Mouse (Mus musculus): ENCODE measurements at regions not wholly inside any gene's neighbourhood (a gene's known extent, or its start where the extent isn't known, plus 50 kb on each side); places are given as distances from the start of the nearest gene placed in this dataset.

- H3K4me3 ChIP-seq: no peak overlapping the region
- no peak overlapping the region for H3K4me2 ChIP-seq (replicated peaks)
- H3K27me3 ChIP-seq: no peaks in the 10 kb centered on the region
- no peaks in the 10 kb centered on the region for H3K36me3 ChIP-seq
- WGBS: 79% methylated on average over 2 of the region's 2 CpGs
- no peaks in the 10 kb centered on the region for H3K9me3 ChIP-seq
- no peak overlapping the region for H3K27ac ChIP-seq
- H3K9ac ChIP-seq: no peak overlapping the region
- ATAC-seq (ENCODE audit: low FRiP score, low read depth): no peak
- no peaks in the 10 kb centered on the region for H3K4me1 ChIP-seq
Observed at GRCm38 (mm10) chr14:97170841-97171240, 651.9 kb upstream of the Klhl1 start.

- Histone ChIP-seq H3K9ac (no peak overlapping the region), H3K36me3 (no peaks in the 10 kb centered on the region), H3K4me1 (no peaks in the 10 kb centered on the region), H3K4me3 (no peak overlapping the region), H3K27ac (no peak overlapping the region), H3K9me3 (no peaks in the 10 kb centered on the region), H3K4me2 (replicated peaks) (no peak overlapping the region), H3K27me3 (no peaks in the 10 kb centered on the region)
- ATAC-seq (ENCODE audit: low FRiP score, low read depth): no peak
- WGBS: 93% methylated on average over 2 of the region's 2 CpGs
Observed at GRCm38 (mm10) chr14:97165793-97166192, 646.9 kb upstream of the Klhl1 start.

GRCm38 (mm10) chr14:97148997-97149653, 630.2 kb upstream of the Klhl1 start:
- Histone ChIP-seq H3K9me3 (0 out of 2 replicates have a peak, but pooled peaks cover 5% of the 10 kb centered on the region), H3K27me3 (no peaks in the 10 kb centered on the region), H3K27ac (no peak overlapping the region), H3K36me3 (no peaks in the 10 kb centered on the region), H3K4me2 (replicated peaks) (no peak overlapping the region), H3K4me1 (no peaks in the 10 kb centered on the region), H3K9ac (no peak overlapping the region), H3K4me3 (no peak overlapping the region)
- WGBS: 67% methylated on average over 9 of the region's 9 CpGs
- peak; percentile 85 for ATAC-seq (ENCODE audit: low FRiP score, low read depth)

GRCm38 (mm10) chr14:97115918-97116635, 597.2 kb upstream of the Klhl1 start:
- WGBS: 43% methylated on average over 8 of the region's 8 CpGs
- no peaks in the 10 kb centered on the region for H3K27me3 ChIP-seq
- ATAC-seq (ENCODE audit: low FRiP score, low read depth): peak; percentile 89
- no peak overlapping the region for H3K4me3 ChIP-seq
- H3K36me3 ChIP-seq: no peaks in the 10 kb centered on the region
- H3K9ac ChIP-seq: no peak overlapping the region
- H3K9me3 ChIP-seq: no peaks in the 10 kb centered on the region
- H3K27ac ChIP-seq: no peak overlapping the region
- peaks cover 5% of the 10 kb centered on the region; the same call in 1 of the 2 replicates for H3K4me1 ChIP-seq
- no peak overlapping the region for H3K4me2 ChIP-seq (replicated peaks)

- H3K27ac ChIP-seq: no peak overlapping the region
- H3K36me3 ChIP-seq: no peaks in the 10 kb centered on the region
- no peaks in the 10 kb centered on the region for H3K4me1 ChIP-seq
- WGBS: 28% methylated on average over 4 of the region's 4 CpGs
- H3K9me3 ChIP-seq: no peaks in the 10 kb centered on the region
- no peak overlapping the region for H3K4me3 ChIP-seq
- no peaks in the 10 kb centered on the region for H3K27me3 ChIP-seq
- H3K4me2 ChIP-seq (replicated peaks): no peak overlapping the region
- no peak for ATAC-seq (ENCODE audit: low FRiP score, low read depth)
- H3K9ac ChIP-seq: no peak overlapping the region
Observed at GRCm38 (mm10) chr14:97101090-97101675, 582.3 kb upstream of the Klhl1 start.

GRCm38 (mm10) chr14:97093389-97093788, 574.5 kb upstream of the Klhl1 start:
- ATAC-seq (ENCODE audit: low FRiP score, low read depth): no peak
- H3K9ac ChIP-seq: no peak overlapping the region
- WGBS: 91% methylated on average over 7 of the region's 7 CpGs

GRCm38 (mm10) chr14:97088863-97089262, 570.0 kb upstream of the Klhl1 start:
- Histone ChIP-seq H3K4me1 (no peaks in the 10 kb centered on the region), H3K4me2 (replicated peaks) (no peak overlapping the region), H3K27me3 (no peaks in the 10 kb centered on the region), H3K9me3 (no peaks in the 10 kb centered on the region), H3K4me3 (no peak overlapping the region), H3K9ac (no peak overlapping the region), H3K36me3 (no peaks in the 10 kb centered on the region), H3K27ac (no peak overlapping the region)
- ATAC-seq (ENCODE audit: low FRiP score, low read depth): no peak
- WGBS: 87% methylated on average over 4 of the region's 4 CpGs

More at GRCm38 (mm10) chr14:97093389-97093788, 574.5 kb upstream of the Klhl1 start:
- no peak overlapping the region for H3K4me2 ChIP-seq (replicated peaks)
- H3K36me3 ChIP-seq: no peaks in the 10 kb centered on the region
- no peaks in the 10 kb centered on the region for H3K4me1 ChIP-seq
- H3K27me3 ChIP-seq: no peaks in the 10 kb centered on the region
- H3K4me3 ChIP-seq: no peak overlapping the region
- no peaks in the 10 kb centered on the region for H3K9me3 ChIP-seq
- H3K27ac ChIP-seq: no peak overlapping the region

- no peaks in the 10 kb centered on the region for H3K9me3 ChIP-seq
- no peaks in the 10 kb centered on the region for H3K27me3 ChIP-seq
- no peak for ATAC-seq (ENCODE audit: low FRiP score, low read depth)
- H3K36me3 ChIP-seq: no peaks in the 10 kb centered on the region
- H3K4me2 ChIP-seq (replicated peaks): no peak overlapping the region
- 61% methylated on average over 2 of the region's 2 CpGs for WGBS
- no peak overlapping the region for H3K9ac ChIP-seq
- no peak overlapping the region for H3K4me3 ChIP-seq
- no peaks in the 10 kb centered on the region for H3K4me1 ChIP-seq
- H3K27ac ChIP-seq: no peak overlapping the region
Observed at GRCm38 (mm10) chr14:97087346-97087745, 568.4 kb upstream of the Klhl1 start.

GRCm38 (mm10) chr14:97086363-97087309, 567.7 kb upstream of the Klhl1 start:
- H3K27ac ChIP-seq: no peak overlapping the region
- peak; percentile 59; the same call in 1 of the 2 replicates for ATAC-seq (ENCODE audit: low FRiP score, low read depth)
- H3K9ac ChIP-seq: no peak overlapping the region
- no peaks in the 10 kb centered on the region for H3K4me1 ChIP-seq
- no peak overlapping the region for H3K4me2 ChIP-seq (replicated peaks)
- no peak overlapping the region for H3K4me3 ChIP-seq
- H3K9me3 ChIP-seq: no peaks in the 10 kb centered on the region
- no peaks in the 10 kb centered on the region for H3K27me3 ChIP-seq
- H3K36me3 ChIP-seq: no peaks in the 10 kb centered on the region
- 19% methylated on average over 5 of the region's 5 CpGs for WGBS

GRCm38 (mm10) chr14:97074808-97075207, 555.9 kb upstream of the Klhl1 start:
- Histone ChIP-seq H3K27ac (no peak overlapping the region), H3K4me1 (no peaks in the 10 kb centered on the region), H3K36me3 (no peaks in the 10 kb centered on the region), H3K27me3 (no peaks in the 10 kb centered on the region), H3K9ac (no peak overlapping the region), H3K4me2 (replicated peaks) (no peak overlapping the region), H3K9me3 (no peaks in the 10 kb centered on the region), H3K4me3 (no peak overlapping the region)
- WGBS: 87% methylated on average over 3 of the region's 3 CpGs
- no peak for ATAC-seq (ENCODE audit: low FRiP score, low read depth)

GRCm38 (mm10) chr14:97068770-97069169, 549.9 kb upstream of the Klhl1 start:
- Histone ChIP-seq H3K9me3 (no peaks in the 10 kb centered on the region), H3K27me3 (no peaks in the 10 kb centered on the region), H3K36me3 (no peaks in the 10 kb centered on the region), H3K9ac (no peak overlapping the region), H3K4me3 (no peak overlapping the region), H3K4me2 (replicated peaks) (no peak overlapping the region), H3K4me1 (no peaks in the 10 kb centered on the region), H3K27ac (no peak overlapping the region)
- 0 out of 2 replicates have a peak, but pooled peaks have one; percentile 24 for ATAC-seq (ENCODE audit: low FRiP score, low read depth)
- WGBS: 21% methylated on average over 3 of the region's 3 CpGs
